Mouse (Mus musculus) frontal cortex, adult (tissue): Measurements from ENCODE around the gene Hp.

Experiments used
- ATAC-seq: cut with Nextera tagmentation; 2 replicates; pipeline ENCODE4 v1.9.2; 2017; ENCODE audit warnings: mild to moderate bottlenecking, moderate library complexity, mixed read lengths; ENCODE audit not compliant: low TSS enrichment

The Hp gene

DNA sequence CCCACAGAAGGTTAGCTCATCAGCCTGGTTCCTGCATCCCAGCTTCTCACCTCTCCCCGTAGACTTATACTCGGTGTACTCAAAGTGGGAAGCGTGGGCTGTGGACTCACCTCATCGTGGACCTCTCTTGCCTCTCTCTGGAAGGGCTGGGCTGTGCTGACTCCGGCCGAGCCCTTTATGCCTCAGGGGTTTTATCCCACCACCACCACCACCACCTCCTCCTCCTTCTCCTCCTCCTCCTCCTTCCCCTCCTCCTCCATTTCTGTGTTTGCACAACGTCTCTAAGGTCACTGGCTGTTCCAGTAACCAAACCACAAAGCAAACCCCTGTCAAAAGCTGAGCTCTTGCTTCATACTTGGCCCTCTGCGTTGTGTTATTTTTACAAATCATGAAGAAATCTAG is at the start of gene Hp:
Gene Hp, minus strand, starts transcription at position 273 of the 402 bp plus-strand sequence.
- ATAC-seq = no peak

DNA sequence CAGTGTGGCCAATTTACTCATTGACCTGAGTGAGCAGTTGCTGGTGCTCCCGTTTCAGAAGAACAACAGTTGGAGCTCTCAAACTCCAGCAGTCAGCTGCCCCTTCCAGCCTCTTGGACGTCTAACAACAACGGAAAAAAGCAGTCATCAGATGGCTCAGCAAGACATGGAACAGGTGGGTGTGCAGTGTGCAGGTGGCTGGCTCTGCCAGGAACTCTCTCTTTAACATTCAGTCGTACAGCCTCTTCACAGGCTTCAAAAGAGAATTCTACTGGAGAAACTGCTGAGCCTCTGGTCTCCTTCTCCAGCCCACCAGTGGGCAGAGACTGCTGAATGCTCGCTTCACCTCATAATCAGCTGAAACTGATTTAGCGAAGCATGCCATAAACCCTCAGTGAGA is 49.7 kb upstream of the Hp start:
- ATAC-seq = peak; percentile 80

DNA sequence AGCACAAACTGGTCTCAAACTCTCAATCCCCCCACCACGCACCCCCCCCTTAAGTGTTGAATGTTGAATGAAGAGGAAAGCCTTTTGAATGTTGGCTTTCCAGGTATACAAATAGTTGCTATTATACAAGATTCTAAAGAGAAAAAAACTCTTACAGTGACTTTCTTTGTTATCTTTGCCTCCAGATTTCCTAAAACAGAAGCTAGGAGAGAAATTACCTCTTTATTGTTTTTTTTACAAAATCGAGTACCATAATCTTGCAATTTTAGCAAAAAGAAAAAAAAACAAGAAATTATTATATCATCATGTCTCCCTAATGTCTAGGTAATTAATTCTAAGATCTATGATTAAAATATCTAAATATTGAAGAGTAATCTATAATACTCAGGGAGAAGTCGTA is 36.6 kb upstream of the Hp start:
- ATAC-seq = no peak

DNA sequence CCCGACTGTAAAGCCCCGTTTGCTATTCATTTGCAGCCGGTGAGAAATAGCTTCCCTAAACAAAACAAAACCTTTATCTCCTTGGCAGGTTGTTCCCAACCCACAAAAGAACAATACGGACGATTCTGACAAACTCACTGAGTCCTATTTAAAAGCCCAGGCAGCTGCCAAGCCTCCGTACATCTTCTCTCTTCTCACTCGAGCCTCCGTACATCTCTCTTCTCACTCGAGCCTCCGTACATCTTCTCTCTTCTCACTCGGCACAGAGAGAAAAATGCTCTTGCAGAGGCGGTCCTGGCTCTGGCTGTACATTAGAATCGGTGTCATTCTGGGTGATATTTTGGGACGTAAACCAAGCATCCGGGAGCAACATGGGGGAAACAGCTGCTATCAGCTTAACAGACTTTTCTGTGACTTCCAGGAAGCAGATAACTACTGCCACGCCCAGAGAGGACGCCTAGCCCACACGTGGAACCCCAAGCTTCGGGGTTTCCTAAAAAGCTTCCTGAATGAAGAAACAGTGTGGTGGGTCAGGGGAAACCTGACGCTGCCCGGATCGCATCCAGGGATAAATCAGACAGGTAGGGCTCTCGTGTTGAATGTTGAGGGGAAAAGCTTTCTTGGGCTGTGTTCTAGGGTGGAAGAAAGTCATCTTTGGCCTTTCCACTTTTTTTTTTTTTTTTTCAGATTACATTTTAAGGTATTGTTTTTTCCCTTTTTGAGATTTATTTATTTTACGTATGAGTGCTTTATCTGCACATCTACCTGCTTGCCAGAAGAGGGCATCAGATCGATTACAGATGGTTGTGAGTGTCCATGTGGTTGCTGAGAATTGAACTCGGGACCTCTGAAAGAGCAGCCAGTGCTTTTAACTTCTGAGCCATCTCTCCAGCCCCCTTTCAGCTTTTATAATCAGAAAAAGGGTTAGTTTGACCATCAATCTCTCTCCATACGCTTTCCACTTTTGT is 35.6 kb upstream of the Hp start, which contains the start of gene Pkd1l3:
Gene Pkd1l3, plus strand, starts transcription at position 275 of the 968 bp plus-strand sequence.
- peak; percentile 96 for ATAC-seq

DNA sequence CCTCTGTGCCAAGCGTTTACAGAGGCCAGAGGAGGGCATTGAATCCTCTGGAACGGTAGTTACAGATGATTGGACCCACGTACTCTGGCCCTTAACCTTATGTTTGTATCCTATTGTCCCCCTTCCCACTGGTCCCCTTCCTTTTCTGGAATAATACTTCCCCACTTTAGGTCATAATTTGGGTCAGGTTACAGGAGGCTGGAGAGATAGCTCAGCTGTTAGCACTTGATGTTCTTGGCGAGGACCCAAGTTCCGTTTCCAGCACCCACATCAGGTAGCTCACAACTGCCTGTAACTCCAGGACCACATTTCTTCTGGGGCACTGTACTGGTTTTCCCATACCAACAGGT is 30.2 kb upstream of the Hp start:
- ATAC-seq = no peak

DNA sequence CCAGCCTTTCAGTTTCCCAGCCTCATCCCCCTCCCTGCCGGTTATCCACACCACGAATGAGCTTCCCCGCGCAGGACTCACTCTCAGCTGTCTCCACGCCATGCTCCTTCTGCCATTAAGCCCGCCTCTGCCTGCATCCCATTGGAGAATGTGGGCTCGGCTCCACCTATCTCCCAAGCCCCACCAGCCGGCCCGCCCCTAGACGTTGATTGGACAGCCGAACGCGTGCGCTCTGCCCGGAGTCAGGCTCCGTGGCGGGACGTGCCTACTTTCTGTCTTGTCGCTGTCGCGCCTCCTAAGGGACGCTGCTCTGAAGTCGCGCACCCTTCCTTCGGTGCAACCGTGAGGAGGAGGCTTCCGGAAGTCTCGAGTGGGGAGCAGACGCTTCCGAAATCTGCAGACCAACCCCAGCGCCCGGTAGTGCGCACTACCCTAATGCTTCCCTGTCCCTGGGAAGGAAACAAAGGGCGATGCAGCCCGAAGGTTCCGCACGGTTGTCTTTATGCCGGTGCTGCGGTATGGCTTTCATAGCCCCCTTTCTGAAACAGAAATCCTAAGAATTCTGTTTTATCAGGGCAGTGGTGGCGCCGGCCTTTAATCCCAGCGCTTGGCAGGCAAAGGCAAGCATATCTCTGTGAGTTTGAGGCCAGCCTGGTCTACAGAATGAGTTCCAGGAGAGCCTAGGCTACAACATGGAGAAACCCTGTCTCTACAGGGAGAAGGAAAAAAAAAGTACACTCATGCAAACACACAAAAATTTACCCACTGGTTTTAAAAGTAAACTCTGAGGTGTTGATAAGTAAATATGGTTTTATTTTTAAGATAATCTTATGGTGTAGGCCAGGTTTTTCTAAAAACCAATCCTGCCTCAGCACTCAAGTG is 29.5 kb upstream of the Hp start, which contains the start of gene Dhodh:
Gene Dhodh, minus strand, starts transcription at position 403 of the 882 bp plus-strand sequence.
- ATAC-seq = peak; percentile 95

DNA sequence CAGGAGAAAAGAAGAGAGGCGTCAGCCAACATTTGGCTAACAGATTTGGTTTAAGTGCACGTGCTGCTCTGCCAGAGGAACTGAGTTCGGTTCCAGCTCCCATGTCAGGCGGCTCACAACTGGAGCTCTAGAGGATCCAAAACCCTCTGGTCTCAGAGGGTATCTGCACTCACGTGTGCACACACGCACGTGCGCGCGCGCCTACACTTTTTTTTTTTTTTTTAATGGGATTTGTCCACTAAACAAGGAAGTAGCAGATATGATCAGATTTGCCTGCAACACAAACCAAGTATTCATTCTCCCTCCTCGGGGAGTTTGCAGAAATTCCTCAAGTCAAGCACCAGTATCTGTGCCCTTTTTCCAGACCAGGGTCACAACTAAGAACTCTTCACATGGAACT is 28.7 kb upstream of the Hp start:
- ATAC-seq = no peak

DNA sequence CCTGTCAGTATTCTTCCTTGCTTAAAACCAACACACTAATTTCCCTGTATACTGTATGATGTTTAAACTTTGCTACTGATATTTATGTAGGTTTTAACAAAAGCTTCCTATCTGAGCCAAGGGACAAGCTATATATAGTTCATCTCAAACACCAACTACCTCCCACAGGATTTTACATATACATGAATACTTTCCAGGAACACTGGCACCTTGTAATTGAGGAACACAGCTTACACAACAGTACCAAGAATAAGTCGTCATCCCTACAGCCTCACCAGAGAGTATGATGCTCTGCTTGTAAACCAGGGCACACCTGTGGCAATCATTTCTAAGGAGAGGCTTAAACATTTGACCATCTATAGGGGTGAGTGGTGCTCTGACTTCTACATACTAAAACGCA is 27.8 kb upstream of the Hp start:
- peak; percentile 60 for ATAC-seq

DNA sequence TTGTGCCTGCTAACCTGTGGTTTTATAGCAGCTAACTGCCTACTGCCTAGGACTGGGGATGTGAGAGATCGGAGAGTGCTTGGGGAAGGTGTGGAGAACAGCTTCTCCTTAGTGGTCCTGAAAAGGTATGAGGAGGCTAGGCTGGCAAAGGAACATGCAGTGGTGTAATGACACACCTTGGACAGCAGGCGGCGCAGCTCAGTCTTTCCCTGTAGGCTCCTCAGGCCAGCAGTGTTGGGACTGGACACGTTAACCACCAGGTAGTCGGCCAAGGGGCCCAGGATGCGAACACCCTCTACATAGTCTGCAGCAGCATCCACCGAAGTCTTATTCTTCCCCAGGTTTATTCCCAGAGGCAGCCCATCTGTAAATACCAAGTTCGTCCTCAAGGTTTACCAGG is 16.9 kb upstream of the Hp start:
- ATAC-seq = peak; percentile 74

DNA sequence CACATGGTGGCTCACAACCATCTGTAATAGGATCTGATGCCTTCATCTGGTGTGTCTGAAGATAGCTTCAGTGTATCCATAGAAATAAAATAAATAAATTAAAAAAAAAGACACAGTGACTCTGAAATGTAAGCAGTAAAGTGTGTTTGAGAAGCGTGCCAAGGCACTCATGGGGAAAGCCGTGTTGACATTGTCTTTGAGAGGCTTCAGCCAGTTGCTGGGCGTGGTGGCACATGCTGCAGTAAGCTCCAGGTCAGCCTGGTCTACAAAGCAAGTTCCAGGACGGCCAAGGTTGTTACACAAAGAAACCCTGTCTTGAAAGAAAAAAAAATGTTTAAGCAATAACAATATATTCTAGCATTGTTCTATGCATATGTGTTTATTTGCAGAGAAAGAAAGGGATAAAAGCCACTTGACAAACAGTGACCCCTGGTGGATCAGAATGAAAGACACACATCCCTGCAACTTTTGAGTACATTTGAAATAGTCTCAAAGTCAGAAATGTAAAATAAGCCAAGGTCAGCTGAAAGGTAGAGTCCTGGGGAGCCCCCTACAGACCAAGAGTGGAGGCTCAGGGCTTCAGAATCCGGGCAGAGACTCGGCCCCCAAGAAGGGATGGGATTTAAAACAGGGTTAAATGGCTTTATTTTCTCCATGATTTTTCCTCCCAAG is 14.3 kb upstream of the Hp start:
- peak; percentile 77 for ATAC-seq

DNA sequence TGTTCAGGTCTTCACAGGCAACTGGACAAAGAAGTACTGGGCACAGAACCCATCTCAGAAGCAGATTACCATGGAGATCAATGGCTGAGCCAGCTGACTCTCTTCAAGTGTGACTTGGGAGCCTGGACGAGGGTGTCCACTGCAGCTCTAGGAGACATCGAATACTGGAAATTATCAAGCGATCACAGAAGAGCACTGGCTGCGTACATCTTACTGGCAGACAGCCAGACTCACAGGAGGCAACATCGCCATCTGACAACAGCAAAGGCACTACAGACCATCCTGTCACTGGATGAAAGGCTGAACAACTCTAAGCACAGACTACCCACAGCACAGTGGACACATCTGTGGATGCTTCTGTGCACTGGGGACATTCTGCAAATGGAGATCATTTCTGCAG is 13.2 kb upstream of the Hp start:
- ATAC-seq = no peak

DNA sequence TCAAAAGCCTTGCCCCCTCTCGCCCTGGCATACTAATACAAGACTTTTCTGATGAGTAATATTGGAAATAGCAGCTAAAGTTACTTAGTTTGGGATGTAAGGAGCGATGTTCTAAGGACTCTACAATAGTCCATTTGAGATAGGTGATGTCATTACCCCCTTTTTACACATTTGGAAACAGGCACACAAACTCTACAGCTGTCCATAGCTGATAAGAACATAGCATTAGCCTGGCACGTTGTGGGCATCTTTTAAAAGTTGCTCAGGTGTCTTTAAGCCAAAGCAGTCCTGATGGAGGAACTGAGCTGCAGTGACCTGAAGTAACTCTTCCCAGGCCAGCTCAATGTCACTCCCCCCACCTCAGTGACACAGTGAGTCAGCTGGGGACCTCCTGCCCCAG is 12.4 kb upstream of the Hp start:
- no peak for ATAC-seq

DNA sequence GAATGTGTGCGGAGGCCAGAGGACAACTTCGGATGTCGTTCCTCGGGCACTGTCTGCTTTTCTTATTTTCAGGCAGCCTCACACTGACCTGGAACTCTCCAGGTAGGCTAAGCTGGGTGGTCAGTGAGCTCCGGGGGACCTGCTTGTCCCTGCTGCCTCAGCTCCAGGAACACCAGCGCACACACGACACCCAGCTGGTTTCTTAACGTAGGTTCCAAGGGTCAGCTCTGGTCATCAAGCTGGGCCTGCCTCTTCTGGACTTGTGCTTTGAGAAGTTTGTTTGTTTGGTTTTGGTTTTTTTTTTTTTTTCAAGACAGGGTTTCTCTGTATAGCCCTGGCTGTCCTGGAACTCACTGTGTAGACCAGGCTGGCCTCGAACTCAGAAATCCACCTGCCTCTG is 11.9 kb upstream of the Hp start:
- ATAC-seq = no peak

DNA sequence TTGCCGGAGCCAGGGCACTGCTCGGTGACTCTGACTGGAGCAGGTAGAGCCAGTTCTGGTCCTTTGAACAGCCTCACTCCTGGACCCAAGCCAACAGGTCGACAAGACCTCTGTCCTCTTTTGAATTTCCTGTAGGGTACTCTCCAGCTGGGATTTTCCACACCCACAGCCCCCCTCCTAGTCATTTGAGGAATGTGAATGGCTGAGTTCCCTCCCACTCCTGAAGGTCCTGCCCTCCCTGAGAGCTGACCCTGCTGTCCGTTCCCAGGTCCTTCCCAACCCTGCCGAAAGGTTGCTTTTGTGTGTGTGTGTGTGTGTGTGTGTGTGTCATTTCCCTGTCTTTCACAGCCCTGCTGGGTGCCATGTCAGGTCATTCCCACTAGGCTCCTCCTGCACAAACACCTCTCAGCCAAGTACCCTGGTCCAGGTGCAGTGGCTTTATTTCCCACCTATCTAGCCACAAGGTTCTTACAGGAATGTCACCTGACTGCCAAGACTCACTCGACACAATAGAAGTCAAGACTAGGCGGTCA is 8.1 kb upstream of the Hp start:
- no peak for ATAC-seq

DNA sequence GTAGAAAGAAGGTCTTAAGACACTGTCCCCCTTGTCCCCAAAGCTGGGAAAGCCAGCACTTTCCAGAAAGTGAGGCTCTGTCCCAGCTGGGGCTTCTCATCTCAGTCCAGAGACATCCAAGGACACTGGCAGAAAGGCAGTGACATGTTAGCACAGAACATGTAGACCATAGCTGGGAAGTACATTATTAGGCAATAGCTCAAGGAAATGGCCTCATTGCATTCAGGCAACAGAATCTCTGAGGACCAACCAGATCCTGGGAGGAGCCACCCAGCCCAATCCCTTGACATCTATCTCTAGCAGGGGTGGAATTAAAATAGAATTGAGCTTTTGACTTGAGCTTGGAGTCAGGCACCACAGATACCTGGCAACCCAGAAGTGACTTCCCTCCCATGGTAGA is 6.7 kb upstream of the Hp start:
- no peak for ATAC-seq

DNA sequence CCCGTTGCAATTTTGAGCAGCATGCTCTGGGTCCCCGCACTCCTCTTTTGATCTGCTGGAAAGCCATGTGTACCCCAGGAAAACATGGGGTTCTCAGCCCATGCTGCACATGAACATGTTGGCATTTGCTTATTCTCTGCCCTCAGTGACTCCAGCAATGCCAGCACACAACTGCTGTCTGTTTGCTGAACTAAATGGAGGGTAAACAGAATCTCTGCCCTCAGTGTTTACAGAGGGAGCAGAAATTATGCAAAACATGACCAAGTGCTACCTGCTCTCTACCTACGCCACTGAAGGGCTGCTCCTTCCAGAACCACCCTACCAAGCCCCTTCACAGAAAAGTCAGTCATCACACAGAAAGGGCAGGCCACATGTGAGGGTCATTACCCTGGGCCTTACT is 5.9 kb upstream of the Hp start:
- ATAC-seq = no peak

DNA sequence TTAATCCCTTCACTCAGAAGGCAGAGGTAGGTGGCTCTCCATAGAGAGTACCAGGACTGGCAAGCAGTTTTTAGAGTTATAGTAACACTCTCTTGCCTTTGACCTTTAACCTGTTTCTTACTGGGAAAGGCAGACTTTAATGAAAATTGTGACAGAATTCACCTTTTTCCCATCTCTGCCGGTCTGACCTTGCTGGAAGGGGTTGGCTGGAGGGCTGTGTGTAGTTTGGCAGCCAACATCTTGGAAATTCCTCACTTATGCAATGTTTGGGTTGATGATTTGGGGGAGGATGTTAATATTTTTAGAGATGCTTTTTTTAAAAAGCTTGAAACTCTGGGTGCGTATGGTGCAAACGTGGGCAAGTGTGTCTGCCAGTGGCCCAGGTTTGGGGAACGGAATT is 5.3 kb upstream of the Hp start:
- ATAC-seq = no peak

DNA sequence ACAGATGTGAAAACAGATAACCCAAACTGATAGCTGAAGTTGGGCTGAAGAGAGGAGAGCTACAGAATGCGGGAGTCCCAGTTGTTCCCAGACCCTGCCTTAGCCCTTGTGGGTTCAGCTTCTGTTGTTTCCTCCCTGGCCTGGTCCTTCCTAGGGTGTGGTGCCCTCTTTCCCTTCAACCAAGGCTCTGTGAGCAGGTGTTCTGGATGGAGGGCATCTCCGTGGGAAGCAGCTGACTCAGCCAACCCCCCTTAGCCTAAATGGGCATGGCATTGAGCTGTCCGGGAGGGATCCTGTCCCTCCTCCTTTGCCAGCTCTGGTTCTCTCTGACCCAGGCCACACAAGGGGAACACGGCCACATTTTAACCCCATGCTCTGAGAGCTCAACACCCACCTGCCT is 2.7 kb downstream of the Hp start:
- no peak for ATAC-seq

DNA sequence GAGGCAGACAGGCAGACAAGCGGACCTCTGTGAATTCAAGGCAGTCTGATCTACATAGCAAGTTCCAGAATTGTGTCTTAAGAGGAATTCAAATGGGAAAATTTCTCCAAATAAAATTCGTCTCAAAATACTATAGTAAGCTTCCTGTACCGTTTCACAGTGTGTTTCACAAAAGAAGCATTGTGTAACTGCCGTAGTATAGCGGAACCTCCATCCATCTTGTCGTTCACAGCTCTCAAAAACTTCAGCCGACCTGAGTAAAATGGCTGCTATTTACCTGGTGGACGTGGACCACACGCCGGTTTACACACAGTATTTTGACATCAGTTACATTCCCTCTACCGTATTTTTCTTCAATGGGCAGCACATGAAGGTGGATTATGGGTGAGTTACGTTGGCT is 7.8 kb downstream of the Hp start:
- no peak for ATAC-seq

DNA sequence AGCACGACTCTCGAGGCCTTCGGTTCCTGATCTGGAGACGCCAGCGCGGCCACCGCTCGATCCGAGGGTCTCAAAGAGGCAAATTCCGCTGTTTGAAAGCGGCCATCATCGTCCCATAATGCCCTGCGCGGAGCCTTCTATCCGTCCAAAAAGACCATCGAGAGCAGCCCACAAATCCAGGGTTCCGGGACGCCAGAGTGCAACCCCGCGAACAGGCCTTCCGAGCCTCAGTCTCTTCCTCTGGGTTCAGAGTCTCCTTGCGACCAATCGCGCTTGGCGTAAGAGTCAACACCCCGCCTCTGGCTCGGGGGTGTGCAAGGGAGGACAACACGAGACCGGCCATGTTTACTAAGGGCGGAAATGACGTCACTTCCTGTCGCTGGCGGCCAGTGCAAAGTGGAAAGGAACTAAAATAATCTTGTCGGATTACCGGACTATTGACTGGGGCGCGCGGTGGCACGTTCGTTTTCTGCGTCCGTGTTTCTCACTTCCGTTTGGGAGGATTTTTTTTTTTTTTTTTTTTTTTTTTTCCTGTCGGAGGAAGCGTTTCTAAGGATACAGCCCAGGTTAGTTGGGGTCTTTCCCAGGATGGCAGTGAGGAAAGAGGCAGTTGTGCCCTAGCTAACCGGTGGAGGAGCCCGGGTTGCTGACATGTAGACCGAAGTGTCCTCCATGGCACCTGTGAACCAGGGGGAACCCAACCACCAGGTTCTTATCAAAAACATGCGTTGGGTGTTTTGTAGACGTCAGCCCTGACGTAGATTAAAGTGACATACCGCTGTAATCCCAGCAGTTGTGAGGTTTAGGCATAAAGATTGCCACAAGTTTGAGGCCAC is 13.3 kb downstream of the Hp start, which contains the start of the genes Dhx38 and Txnl4b:
Gene Dhx38, minus strand, starts transcription at position 364 of the 836 bp plus-strand sequence.
Gene Txnl4b, plus strand, starts transcription at position 395 of the 836 bp plus-strand sequence.
- ATAC-seq = peak; percentile 99

DNA sequence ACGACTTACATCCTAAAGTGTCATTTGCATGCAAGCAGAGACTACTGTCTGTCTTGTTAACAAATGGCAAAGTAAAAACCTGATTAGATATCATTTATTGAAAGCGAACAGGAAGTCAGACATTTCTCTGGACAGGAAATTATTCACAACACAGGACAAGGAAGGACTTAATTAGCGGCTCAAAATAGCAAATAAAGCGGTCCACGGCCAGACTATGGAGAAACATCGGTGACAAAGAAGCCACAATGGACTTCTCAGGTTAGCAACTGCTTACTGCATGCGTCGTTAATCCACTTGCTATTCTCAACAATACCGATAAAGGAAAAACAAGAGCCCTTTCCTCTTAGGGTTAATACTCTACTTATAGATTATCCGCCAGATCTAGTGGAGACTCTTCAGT is 14.2 kb downstream of the Hp start:
- no peak for ATAC-seq
